Mouse (Mus musculus) heart, postnatal 0 days (tissue): ENCODE data around the gene Raver2.

ENCODE experiments used
- CTCF ChIP-seq: IDR thresholded peaks from 2 replicates; pipeline ENCODE4 v1.5.1; 2016; ENCODE audit warnings: antibody characterized with exemption, control low read depth, low read depth
- EP300 ChIP-seq: IDR thresholded peaks from 2 replicates; pipeline ENCODE4 v1.6.1; 2016; ENCODE audit warnings: antibody characterized with exemption, low read depth

DNA sequence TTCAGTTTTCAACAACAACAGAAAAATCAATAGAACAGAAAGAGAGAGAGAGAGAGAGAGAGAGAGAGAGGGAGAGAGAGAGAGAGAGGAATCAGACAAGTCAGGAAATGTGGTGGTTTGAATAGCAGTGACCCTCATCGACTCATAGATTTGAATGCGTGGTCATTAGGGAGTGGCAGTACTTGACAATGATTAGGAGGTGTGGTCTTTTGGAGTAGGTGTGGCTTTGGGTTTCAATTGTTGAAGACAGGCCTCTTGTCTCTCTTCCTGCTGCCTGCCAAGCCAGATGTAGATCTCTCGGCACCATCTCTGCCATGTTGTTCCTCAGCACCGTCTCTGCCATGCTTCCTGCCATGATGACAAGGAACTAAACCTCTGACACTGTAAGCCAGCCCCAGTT lies 75.1 kb downstream of the Raver2 start:
- TF ChIP-seq CTCF (no peak), EP300 (no peak)
